Mouse (Mus musculus): ENCODE results near the gene Celf5.
A peak's percentile ranks its signal among the peaks of the same experiment; 100 is the strongest.

Gene Celf5

GRCm38 (mm10) chr10:81412586-81413309 is 69.8 kb downstream of the Celf5 start:
- no peak for DNase-seq

DNA sequence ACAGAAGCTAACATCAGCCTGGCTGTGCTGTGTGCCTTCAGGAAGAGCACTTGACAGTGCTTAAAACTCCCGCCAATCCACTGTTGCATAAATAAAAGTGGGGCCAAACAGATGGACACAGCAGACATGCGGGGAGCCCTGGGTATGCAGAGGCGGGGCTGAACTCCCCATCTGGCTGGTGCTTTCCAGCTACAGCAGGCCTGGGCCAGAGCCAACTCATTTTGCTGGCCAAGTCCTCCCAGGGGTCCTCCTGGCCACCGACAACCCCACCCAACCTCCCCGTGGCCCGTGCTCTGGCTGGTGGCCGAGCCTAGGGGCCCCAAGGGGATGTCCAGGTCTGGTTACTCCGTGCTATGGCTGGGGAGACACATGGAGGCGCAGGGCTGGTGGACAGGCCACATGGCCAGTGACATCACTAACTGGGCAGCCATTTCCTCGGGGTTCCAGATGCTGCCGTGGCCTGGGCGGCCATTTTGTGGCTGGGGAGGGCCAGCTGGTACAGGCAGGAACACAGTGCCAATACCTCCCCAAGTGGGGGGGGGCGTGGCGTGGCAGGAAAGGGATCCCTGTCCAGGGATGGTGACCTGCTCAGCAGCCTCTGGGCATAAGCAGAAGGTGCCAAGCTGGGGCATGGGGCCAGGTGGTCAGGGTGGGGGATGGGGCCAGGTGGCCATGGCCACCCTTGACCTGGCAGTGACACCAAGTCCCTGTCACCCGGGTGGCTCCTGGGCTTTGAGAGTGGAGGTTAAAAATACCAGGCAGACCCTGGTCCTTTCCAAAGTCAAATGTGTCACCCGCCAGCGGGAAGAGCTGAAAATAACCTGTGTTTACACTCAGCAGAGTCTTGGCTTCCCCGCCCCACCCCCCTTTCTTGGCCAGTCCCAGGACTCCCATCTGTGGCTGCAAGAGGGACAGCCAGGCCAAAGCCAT is 70.8 kb downstream of the Celf5 start:
- no peak for DNase-seq

- DNase-seq = no peak
Measured at GRCm38 (mm10) chr10:81410981-81411380, 71.5 kb downstream of the Celf5 start.

DNA sequence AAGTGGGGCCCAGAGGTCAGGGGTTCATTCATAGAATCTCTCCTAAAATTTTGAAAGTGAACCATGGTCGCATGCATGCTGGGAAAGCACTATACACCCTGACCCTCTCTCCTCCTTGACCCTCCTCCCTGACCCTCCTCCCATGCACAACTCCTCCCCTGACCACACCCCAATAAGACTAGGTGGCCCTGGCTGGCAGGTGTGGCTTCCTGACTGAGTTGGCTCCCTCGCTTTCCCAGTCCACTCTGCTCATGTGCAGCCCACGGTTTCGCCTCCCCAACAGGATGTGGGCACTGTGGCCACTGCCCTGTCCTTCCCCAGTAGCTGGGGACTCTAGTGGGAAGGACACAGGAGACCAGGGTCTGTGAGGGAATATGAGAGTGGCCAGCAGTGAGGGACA is 72.2 kb downstream of the Celf5 start:
- no peak for DNase-seq

DNA sequence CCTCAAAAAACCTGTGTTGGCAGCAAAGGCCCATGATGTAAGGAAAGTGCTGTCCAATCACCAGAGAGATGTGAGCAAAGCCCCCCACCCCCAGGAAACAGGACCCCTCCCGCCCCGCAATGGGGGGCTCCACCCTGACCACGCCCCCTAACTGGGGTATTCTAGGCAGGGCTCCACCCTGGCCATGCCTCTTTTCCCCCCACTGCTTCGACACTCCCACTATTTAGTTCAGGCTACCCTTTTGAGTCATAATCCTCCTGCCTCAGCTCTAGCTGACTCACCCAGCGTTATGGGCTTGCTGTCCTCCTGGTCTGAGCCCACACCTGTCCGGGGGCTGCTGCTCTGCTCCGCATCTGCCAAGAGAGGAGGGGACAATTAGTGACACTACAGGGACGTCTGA is 73.2 kb downstream of the Celf5 start:
- DNase-seq = peak; percentile 72

All from embryo, embryonic 11 days (tissue).